Mouse (Mus musculus): ENCODE results near the gene Tom1.

DNA sequence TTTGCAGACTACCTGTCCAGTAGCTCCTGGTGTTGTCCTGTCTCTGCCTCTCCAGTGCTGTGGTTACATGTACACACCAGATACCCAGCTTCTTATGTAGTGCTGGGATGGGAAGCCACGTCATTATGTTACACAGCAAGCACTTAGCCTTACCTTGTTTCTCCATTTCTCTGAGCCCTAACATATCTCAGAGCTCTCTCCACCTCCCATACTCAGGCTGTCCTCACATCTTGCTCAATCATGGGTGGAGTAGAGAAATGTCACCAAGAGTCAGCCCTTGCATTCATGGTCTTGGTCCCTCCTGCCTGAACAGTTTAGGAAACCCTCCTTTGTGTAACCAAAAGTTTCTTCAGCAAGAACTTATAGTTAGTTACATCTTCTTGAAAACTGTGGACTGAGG is 6.2 kb downstream of the Tom1 start:
- TF ChIP-seq CTCF (conservative IDR thresholded peaks at IDR 0.05; ENCODE audit: low read length) (no peak), NANOG (IDR thresholded peaks at IDR 0.05; ENCODE audit: borderline replicate concordance, low read length) (no peak), POU5F1 (IDR thresholded peaks at IDR 0.05; ENCODE audit: borderline replicate concordance, low read length) (no peak)

Measured in E14TG2a.4 (cell line).